Mouse (Mus musculus) ES-E14 (cell line): Measurements from ENCODE around the gene Sipa1.

Experiments used
- HCFC1 ChIP-seq: IDR thresholded peaks from 2 replicates; pipeline ENCODE4 v1.6.1; 2012; ENCODE audit warnings: low read length, inconsistent platforms, borderline replicate concordance; ENCODE audit not compliant: insufficient read depth
- MAFK ChIP-seq: IDR thresholded peaks from 2 replicates; pipeline ENCODE4 v1.6.1; 2014; ENCODE audit warnings: mild to moderate bottlenecking, low read depth, low read length, inconsistent platforms; ENCODE audit not compliant: insufficient read depth
- ZC3H11A ChIP-seq: IDR thresholded peaks from 2 replicates; pipeline ENCODE4 v1.6.1; 2012; ENCODE audit warnings: low read depth, mild to moderate bottlenecking, inconsistent platforms, low read length, borderline replicate concordance

- no peak for TF ChIP-seq MAFK
- no peak for TF ChIP-seq ZC3H11A
- TF ChIP-seq HCFC1, result no peak
Observed at GRCm38 (mm10) chr19:5620007-5620406, 43.5 kb downstream of the Sipa1 start.
